Mouse (Mus musculus): ENCODE measurements around the gene Slc27a2. TPM values are rescaled to one million over a fixed set of nuclear protein-coding genes. Genes with fewer than 3 reads are reported as not detected.

Gene Slc27a2
- polyA plus RNA-seq, 1 experiment from 2014 or later: 0.58 TPM

DNA sequence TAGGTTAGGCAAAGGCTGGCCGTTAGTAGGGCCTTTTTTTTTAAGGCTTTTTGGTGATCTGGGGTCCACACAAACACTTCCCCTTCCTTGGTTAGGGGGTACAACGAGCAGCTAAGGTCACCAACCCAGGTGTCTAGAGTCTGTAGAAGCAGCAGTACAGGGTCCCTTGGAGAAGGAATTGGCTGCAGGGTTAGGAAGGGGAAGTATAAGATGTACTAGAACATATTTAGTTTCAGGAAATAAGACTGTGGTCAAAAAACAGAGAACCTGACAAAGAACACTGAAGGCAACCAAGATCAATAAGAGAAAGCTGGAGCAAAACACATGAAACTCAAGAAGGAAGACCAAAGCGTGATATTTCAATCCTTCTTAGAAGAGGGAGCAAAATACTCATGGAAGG lies 21.6 kb upstream of the Slc27a2 start:
- 86% methylated on average over 3 of the region's 3 CpGs for WGBS

DNA sequence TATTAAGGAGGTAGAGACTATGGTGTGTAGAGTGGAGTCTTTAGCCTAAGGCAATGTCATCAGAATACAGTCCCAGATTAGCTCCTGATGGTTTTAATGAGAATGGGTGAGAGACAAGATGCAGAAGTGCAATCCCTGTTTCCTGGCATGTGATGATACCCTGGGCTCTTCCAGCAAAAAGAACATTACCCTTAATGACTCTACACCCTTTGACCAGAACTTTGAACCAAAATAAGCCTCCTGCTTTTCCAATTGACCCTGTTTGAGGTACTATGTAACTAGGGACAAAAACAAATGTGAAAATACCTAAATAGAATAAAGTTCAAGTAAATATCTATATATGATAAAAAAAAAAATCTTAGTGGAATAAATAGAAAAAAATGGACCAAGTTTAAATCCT lies 14.6 kb upstream of the Slc27a2 start:
- no peaks in the 10 kb centered on the region for H3K27me3 ChIP-seq (ENCODE audit: insufficient read depth, poor library complexity, severe bottlenecking)
- no peaks in the 10 kb centered on the region for H3K4me1 ChIP-seq (replicated peaks)
- no peaks in the 10 kb centered on the region for H3K9me3 ChIP-seq
- no peak overlapping the region for H3K27ac ChIP-seq
- H3K4me3 ChIP-seq: no peak overlapping the region
- no peaks in the 10 kb centered on the region for H3K36me3 ChIP-seq
- DNase-seq (ENCODE audit: low spot score): no peak

More for the DNA sequence above, 21.6 kb upstream of the Slc27a2 start:
- Histone ChIP-seq H3K4me3 (no peak overlapping the region), H3K9me3 (no peaks in the 10 kb centered on the region), H3K27ac (no peak overlapping the region), H3K36me3 (no peaks in the 10 kb centered on the region), H3K27me3 (ENCODE audit: insufficient read depth, poor library complexity, severe bottlenecking) (no peaks in the 10 kb centered on the region), H3K4me1 (replicated peaks) (no peaks in the 10 kb centered on the region)
- no peak for DNase-seq (ENCODE audit: low spot score)

DNA sequence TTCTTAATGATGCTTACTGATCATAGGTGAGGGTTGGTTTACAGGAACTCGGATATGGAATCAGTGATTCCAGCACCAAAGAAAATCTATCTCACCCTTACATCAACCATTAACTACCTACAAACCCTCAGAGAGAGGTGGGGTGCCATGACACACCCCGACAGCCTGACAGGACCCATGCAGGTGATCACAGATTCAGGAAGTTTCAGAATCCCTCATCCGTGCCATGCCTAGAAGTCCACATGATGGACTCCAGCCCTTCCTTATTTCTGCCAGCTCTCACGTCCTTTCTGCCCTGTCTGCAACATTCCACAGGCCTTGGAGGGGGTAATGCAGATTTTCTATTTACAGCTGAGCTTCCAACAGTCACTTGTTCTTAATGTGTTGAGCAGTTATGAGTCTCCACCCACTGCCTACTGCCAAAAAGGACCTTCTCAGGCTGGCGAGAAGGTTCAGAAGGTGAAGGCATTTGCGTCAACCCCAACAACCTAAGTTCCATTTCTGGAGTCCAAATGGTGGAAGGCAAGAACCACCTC lies 11.7 kb upstream of the Slc27a2 start:
- no peaks in the 10 kb centered on the region for H3K9me3 ChIP-seq
- H3K27me3 ChIP-seq (ENCODE audit: insufficient read depth, poor library complexity, severe bottlenecking): no peaks in the 10 kb centered on the region
- no peak overlapping the region for H3K4me3 ChIP-seq
- WGBS: 85% methylated on average over 6 of the region's 6 CpGs
- H3K27ac ChIP-seq: no peak overlapping the region
- H3K36me3 ChIP-seq: no peaks in the 10 kb centered on the region
- H3K4me1 ChIP-seq (replicated peaks): no peaks in the 10 kb centered on the region
- DNase-seq (ENCODE audit: low spot score): no peak

DNA sequence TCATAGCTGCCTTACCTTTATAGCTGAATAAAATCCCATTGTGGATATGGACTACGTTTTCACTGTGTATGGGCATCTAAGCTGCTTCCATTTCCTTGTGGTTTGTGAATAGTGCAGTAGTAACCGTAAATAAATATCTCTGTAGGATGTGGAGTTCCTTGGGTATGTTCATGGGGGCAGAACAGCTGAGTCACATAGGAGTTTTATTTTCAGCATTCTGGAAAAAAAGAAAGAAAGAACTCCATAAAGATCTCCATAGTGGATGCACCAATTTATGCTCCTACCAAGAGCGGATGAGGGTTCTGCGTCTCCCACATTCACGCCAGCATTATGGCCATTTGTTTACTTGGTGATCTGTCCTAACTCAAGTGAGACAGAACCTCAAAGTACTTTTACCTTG lies 10.0 kb upstream of the Slc27a2 start:
- no peaks in the 10 kb centered on the region for H3K9me3 ChIP-seq
- H3K36me3 ChIP-seq: no peaks in the 10 kb centered on the region
- no peak overlapping the region for H3K4me3 ChIP-seq
- DNase-seq (ENCODE audit: low spot score): no peak
- H3K4me1 ChIP-seq (replicated peaks): no peaks in the 10 kb centered on the region
- no peak overlapping the region for H3K27ac ChIP-seq
- H3K27me3 ChIP-seq (ENCODE audit: insufficient read depth, poor library complexity, severe bottlenecking): no peaks in the 10 kb centered on the region
- WGBS: 90% methylated on average over 5 of the region's 5 CpGs

DNA sequence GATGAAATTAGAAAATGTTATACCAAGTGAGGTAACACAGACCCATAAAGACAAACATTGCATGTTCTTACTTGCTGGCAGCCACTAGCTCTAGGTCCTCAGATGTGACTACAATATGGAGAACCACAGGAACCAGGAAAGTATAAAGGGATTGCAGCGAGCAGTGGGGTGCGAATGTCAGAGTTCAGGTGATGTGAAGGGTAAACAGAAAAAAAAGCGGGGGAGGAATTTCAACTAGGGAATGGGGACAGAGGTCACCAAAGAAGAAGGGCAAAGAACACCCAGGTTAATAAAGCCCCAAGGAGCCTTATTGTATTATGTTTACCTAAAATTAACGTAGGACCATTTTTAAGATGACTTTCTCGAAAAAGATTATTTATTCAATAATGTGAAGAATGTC lies 6.9 kb upstream of the Slc27a2 start:
- Histone ChIP-seq H3K4me3 (no peak overlapping the region), H3K9me3 (no peaks in the 10 kb centered on the region)
- WGBS: 58% methylated on average over 5 of the region's 5 CpGs

DNA sequence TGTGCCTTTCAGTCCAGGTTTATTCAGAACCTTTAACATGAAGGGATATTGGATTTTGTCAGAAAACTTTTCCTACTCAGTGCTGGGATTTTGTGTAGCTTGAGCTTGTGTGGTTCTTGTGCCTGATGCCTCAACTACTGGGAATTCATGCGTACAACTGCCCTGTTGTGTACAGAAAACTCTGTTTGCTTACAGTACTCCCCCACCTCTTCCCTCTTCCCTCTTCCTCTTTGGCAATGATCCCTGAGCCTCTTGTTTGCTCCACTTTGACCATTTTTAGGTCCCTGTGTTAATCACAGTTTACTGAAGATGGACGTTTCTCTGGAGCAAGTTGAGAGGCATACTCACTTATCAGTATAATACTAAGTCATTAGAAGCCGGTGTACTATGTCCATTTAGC lies 5.8 kb upstream of the Slc27a2 start:
- 90% methylated on average over 3 of the region's 3 CpGs for WGBS
- no peak for DNase-seq (ENCODE audit: low spot score)
- no peak overlapping the region for H3K27ac ChIP-seq
- H3K9me3 ChIP-seq: no peaks in the 10 kb centered on the region
- H3K27me3 ChIP-seq (ENCODE audit: insufficient read depth, poor library complexity, severe bottlenecking): peaks cover 20% of the 10 kb centered on the region
- no peak overlapping the region for H3K4me3 ChIP-seq
- no peaks in the 10 kb centered on the region for H3K36me3 ChIP-seq
- H3K4me1 ChIP-seq (replicated peaks): no peaks in the 10 kb centered on the region

More for the DNA sequence above, 6.9 kb upstream of the Slc27a2 start:
- H3K4me1 ChIP-seq (replicated peaks): no peaks in the 10 kb centered on the region
- no peak overlapping the region for H3K27ac ChIP-seq
- H3K36me3 ChIP-seq: no peaks in the 10 kb centered on the region
- no peak for DNase-seq (ENCODE audit: low spot score)
- H3K27me3 ChIP-seq (ENCODE audit: insufficient read depth, poor library complexity, severe bottlenecking): 0 out of 2 replicates have a peak, but pooled peaks cover 9% of the 10 kb centered on the region

DNA sequence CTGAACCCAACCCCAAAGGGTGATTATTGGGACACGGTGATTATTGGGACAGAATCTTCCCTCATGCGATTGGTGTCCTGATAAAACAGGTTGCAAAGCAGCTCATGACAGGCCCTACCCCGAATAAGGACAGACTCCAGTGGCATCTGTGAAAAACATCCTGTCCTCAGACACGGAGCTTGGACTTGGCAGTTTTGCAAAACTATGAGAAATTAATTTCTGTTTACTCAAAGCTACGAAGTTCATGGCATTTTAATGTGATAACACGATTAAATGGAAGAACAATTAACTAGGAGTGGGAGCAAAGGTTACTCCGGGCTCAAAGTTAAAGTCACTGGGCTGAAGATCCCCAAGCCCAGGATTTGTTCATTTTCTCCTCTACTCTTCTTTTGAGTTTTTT lies 2.5 kb upstream of the Slc27a2 start:
- H3K27me3 ChIP-seq (ENCODE audit: insufficient read depth, poor library complexity, severe bottlenecking): peaks cover 53% of the 10 kb centered on the region
- H3K27ac ChIP-seq: no peak overlapping the region
- no peak overlapping the region for H3K4me3 ChIP-seq
- peaks cover 18% of the 10 kb centered on the region for H3K4me1 ChIP-seq (replicated peaks)
- H3K9me3 ChIP-seq: no peaks in the 10 kb centered on the region
- no peak for DNase-seq (ENCODE audit: low spot score)
- WGBS: 88% methylated on average over 7 of the region's 7 CpGs
- no peaks in the 10 kb centered on the region for H3K36me3 ChIP-seq

DNA sequence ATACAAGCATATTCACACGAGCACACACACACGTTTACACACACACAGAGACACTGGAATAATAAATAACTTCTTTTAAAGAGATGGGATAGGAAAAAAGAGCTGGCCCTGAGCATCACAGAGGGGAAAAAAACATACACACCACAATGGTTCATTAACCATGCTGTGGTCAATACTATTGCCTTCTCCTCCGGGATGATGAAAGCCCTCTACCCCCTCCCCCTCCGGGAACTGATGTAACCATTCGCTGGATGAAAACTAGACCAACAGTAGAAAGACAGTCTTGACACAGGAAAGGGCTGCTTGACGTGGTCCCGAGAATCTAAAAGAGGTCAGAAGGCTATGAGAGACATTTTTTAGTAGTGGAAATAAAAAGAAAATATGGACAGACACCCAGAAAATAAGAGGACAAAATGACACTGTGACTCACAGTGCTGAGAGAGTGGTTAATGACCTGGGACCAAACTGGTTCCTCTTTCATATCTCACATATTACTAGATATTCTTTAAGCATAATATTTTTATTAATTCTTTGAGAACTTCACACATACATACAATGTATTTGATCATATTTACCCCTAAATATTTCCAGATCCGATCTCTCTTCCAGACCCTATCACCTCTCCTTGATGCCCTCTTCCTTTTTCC lies 840 bp upstream of the Slc27a2 start:
- Histone ChIP-seq H3K9me3 (no peaks in the 10 kb centered on the region), H3K4me1 (replicated peaks) (peaks cover 18% of the 10 kb centered on the region), H3K27me3 (ENCODE audit: insufficient read depth, poor library complexity, severe bottlenecking) (peaks cover 65% of the 10 kb centered on the region), H3K4me3 (no peak overlapping the region), H3K36me3 (no peaks in the 10 kb centered on the region), H3K27ac (no peak overlapping the region)
- no peak for DNase-seq (ENCODE audit: low spot score)
- WGBS: 76% methylated on average over 8 of the region's 8 CpGs

DNA sequence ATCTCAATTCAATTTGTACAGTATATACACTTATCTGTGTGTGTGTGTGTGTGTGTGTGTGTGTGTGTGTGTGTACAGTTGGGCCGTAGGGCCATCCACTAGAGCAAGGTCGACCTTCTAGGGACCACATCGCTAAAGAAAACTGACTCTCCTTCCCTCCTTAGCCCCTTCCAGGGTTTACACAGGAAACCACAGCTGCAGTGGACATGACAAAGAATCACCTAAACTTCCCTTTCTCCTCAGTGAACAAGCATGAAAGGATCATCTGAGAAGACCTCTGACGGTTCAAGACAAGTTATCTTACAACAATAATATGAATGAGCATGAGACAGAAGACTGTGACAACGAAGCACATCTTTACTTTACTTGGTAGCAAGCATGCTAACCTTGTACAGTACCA lies 311 bp upstream of the Slc27a2 start:
- Histone ChIP-seq H3K27me3 (ENCODE audit: insufficient read depth, poor library complexity, severe bottlenecking) (peaks cover 68% of the 10 kb centered on the region), H3K9me3 (no peaks in the 10 kb centered on the region), H3K36me3 (no peaks in the 10 kb centered on the region), H3K4me3 (no peak overlapping the region), H3K4me1 (replicated peaks) (peaks cover 18% of the 10 kb centered on the region), H3K27ac (no peak overlapping the region)
- no peak for DNase-seq (ENCODE audit: low spot score)
- WGBS: 22% methylated on average over 5 of the region's 5 CpGs

DNA sequence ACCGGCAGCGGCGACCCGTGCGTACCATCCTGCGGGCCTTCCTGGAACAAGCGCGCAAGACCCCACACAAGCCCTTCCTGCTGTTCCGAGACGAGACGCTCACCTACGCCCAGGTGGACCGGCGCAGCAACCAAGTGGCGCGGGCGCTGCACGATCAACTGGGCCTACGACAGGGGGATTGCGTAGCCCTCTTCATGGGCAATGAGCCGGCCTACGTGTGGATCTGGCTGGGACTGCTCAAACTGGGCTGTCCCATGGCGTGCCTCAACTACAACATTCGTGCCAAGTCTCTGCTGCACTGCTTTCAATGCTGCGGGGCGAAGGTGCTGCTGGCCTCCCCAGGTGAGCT lies 1.1 kb downstream of the Slc27a2 start:
- DNase-seq (ENCODE audit: low spot score): peak; percentile 56
- Histone ChIP-seq H3K27me3 (ENCODE audit: insufficient read depth, poor library complexity, severe bottlenecking) (peaks cover 68% of the 10 kb centered on the region), H3K27ac (peak overlapping the region; percentile 74), H3K4me3 (peak overlapping the region; percentile 74), H3K4me1 (replicated peaks) (peaks cover 18% of the 10 kb centered on the region), H3K9me3 (no peaks in the 10 kb centered on the region), H3K36me3 (no peaks in the 10 kb centered on the region)
- 1% methylated on average over 26 of the region's 26 CpGs for WGBS

DNA sequence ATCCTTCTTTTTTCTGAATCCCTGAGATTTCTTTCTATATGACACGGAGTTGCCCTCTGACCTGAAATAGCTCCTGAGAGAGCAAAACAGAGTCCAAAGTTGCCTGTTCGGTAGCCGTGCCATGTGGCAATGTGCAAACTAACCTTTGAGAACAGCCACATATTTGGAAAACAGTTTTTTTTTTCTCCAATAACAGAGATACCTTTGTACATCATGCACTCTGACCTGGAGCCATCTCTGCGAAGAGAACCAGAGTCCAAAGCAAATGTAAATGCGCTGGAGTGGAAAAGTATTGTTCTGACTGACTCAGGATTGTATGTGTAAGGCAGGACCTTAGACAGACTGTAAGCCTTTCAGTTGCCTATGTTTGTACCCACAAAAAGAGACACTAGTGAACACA lies 3.3 kb downstream of the Slc27a2 start:
- no peaks in the 10 kb centered on the region for H3K36me3 ChIP-seq
- DNase-seq (ENCODE audit: low spot score): no peak
- no peak overlapping the region for H3K4me3 ChIP-seq
- peaks cover 57% of the 10 kb centered on the region for H3K27me3 ChIP-seq (ENCODE audit: insufficient read depth, poor library complexity, severe bottlenecking)
- 78% methylated on average over 5 of the region's 5 CpGs for WGBS
- H3K9me3 ChIP-seq: no peaks in the 10 kb centered on the region
- H3K4me1 ChIP-seq (replicated peaks): peaks cover 18% of the 10 kb centered on the region
- no peak overlapping the region for H3K27ac ChIP-seq

DNA sequence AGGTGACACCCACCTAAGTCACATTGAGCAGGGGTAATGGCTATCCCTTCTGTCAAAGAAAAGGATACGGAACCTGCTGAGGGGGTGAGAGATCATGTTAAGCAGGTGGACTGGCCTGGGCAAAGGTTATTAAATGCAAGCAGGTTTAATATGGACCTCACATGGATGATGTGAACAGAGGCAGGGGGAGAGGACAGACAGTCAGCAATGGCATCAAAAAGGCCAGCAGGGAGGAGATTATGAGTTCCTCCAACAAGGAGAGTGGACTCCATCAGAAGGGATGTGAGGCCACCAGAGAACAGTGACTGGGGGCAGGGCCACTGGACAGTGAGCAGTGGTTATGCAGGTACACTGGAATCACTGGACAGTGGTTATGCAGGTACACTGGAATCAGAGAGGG lies 7.9 kb downstream of the Slc27a2 start:
- H3K27me3 ChIP-seq (ENCODE audit: insufficient read depth, poor library complexity, severe bottlenecking): peaks cover 11% of the 10 kb centered on the region
- no peaks in the 10 kb centered on the region for H3K4me1 ChIP-seq (replicated peaks)
- H3K4me3 ChIP-seq: no peak overlapping the region
- DNase-seq (ENCODE audit: low spot score): no peak
- 90% methylated on average over 1 of the region's 1 CpGs for WGBS
- H3K9me3 ChIP-seq: no peaks in the 10 kb centered on the region
- H3K36me3 ChIP-seq: no peaks in the 10 kb centered on the region
- H3K27ac ChIP-seq: no peak overlapping the region

DNA sequence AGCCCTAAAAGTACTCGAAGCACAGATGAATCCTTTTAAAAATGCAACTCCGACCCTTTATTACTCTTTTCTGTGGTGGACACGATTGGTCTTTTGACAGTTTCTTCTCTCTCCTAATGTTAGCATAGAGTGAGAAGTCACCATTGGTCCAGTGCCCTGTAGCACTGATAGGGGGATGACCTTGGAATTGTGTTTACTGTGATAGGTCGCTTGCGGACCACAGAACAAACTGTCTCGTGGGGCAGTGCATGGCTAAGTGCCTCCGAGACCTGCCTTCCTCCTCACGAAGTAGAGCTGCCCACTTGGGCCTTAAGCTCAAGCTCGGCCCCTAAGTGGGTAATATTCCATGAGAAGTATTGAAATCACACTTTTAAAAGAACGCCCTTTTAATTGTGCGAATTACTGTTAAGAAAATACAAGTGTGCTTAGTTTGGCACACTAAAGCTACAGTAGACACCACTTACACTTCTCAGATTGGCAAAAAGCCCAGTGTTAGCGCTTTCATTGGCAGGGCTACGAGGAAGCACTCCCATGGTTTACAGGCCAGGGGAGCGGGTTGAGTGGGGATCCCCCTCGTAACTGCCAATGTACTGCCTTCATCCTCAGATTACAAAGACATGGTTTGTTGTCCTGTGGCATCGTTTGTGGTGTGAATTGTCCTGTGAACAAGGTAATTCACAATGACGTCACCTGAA lies 11.4 kb downstream of the Slc27a2 start:
- Histone ChIP-seq H3K36me3 (no peaks in the 10 kb centered on the region), H3K4me3 (no peak overlapping the region), H3K27me3 (ENCODE audit: insufficient read depth, poor library complexity, severe bottlenecking) (no peaks in the 10 kb centered on the region), H3K27ac (no peak overlapping the region), H3K4me1 (replicated peaks) (no peaks in the 10 kb centered on the region), H3K9me3 (no peaks in the 10 kb centered on the region)
- WGBS: 88% methylated on average over 17 of the region's 17 CpGs
- no peak for DNase-seq (ENCODE audit: low spot score)
